Mouse (Mus musculus) mature B cell (primary cell): Measurements from ENCODE around the gene Slc35a1.

ENCODE experiments used
- in situ Hi-C: fragments of 300-500 bp; cut with MboI; formaldehyde crosslinking; loops from 2 replicates; pipeline ENCODE4 v1.14.3; 2019

The Slc35a1 gene

GRCm38 (mm10) chr4:34653179-34653578 lies 34.1 kb downstream of the Slc35a1 start:
- in situ Hi-C loops = no loop called here

- in situ Hi-C loops = no loop called here
Observed at GRCm38 (mm10) chr4:34644779-34645178, 42.5 kb downstream of the Slc35a1 start.

- in situ Hi-C loops = no loop called here
Observed at GRCm38 (mm10) chr4:34640731-34641130, 46.5 kb downstream of the Slc35a1 start.

GRCm38 (mm10) chr4:34639745-34640364 lies 47.4 kb downstream of the Slc35a1 start:
- in situ Hi-C loops = no loop called here

- in situ Hi-C loops = no loop called here
Observed at GRCm38 (mm10) chr4:34637851-34638250, 49.4 kb downstream of the Slc35a1 start.

- in situ Hi-C loops = no loop called here
Observed at GRCm38 (mm10) chr4:34637386-34637785, 49.9 kb downstream of the Slc35a1 start.

- in situ Hi-C loops = no loop called here
Observed at GRCm38 (mm10) chr4:34636036-34636435, 51.2 kb downstream of the Slc35a1 start.

GRCm38 (mm10) chr4:34634129-34634528 lies 53.1 kb downstream of the Slc35a1 start:
- in situ Hi-C loops = no loop called here

GRCm38 (mm10) chr4:34629956-34630355 lies 57.3 kb downstream of the Slc35a1 start:
- in situ Hi-C loops = no loop called here

- in situ Hi-C loops = no loop called here
Observed at GRCm38 (mm10) chr4:34626401-34626800, 60.8 kb downstream of the Slc35a1 start.

- in situ Hi-C loops = no loop called here
Observed at GRCm38 (mm10) chr4:34625556-34625955, 61.7 kb downstream of the Slc35a1 start.

GRCm38 (mm10) chr4:34616146-34616545 lies 71.1 kb downstream of the Slc35a1 start:
- in situ Hi-C loops = no loop called here

- in situ Hi-C loops = no loop called here
Observed at GRCm38 (mm10) chr4:34615303-34615702, 71.9 kb downstream of the Slc35a1 start.

- in situ Hi-C loops = no loop called here
Observed at GRCm38 (mm10) chr4:34614630-34615094, 72.6 kb downstream of the Slc35a1 start, which contains the start of the genes Orc3 and Rars2. TSS of gene Orc3 (minus strand) at chr4:34614944. TSS of gene Rars2 (plus strand) at chr4:34614957.

- in situ Hi-C loops = no loop called here
Observed at GRCm38 (mm10) chr4:34613571-34614145, 73.6 kb downstream of the Slc35a1 start.
